Mouse (Mus musculus) stomach, embryonic 15.5 days (tissue): ENCODE data around the gene Wwox. TPM values are rescaled to one million over a fixed set of nuclear protein-coding genes. Genes with fewer than 3 reads are reported as not detected.
A peak's percentile ranks its signal among the peaks of the same experiment; 100 is the strongest.

Experiments used
- ATAC-seq: fragments of 200-750 bp; cut with Nextera tagmentation; 2 replicates; pipeline ENCODE4 v1.8.0; 2017; ENCODE audit warnings: low read depth, moderate number of reproducible peaks, moderate TSS enrichment; ENCODE audit not compliant: insufficient read depth, low FRiP score
- H3K27ac ChIP-seq: fragments of 300-500 bp; sonication (generic); 2 replicates; pipeline ENCODE4 v1.5.1; 2015; ENCODE audit warnings: mild to moderate bottlenecking, inconsistent platforms
- H3K27me3 ChIP-seq: fragments of 300-500 bp; sonication (generic); replicated peaks from 2 replicates; pipeline ENCODE4 v1.6.1; 2015; ENCODE audit warnings: inconsistent platforms
- H3K36me3 ChIP-seq: fragments of 300-500 bp; sonication (generic); 2 replicates; pipeline ENCODE4 v1.6.1; 2015; ENCODE audit warnings: inconsistent platforms
- H3K4me1 ChIP-seq: fragments of 300-500 bp; sonication (generic); 2 replicates; pipeline ENCODE4 v1.6.1; 2015; ENCODE audit warnings: inconsistent platforms
- H3K4me2 ChIP-seq: fragments of 300-500 bp; sonication (generic); 2 replicates; pipeline ENCODE4 v1.6.1; 2015; ENCODE audit warnings: mild to moderate bottlenecking, inconsistent platforms
- H3K4me3 ChIP-seq: fragments of 300-500 bp; sonication (generic); replicated peaks from 2 replicates; pipeline ENCODE4 v1.5.1; 2015; ENCODE audit warnings: inconsistent platforms
- H3K9ac ChIP-seq: fragments of 300-500 bp; sonication (generic); 2 replicates; pipeline ENCODE4 v1.6.1; 2015; ENCODE audit warnings: inconsistent platforms
- H3K9me3 ChIP-seq: fragments of 300-500 bp; sonication (generic); 2 replicates; pipeline ENCODE4 v1.6.1; 2016; ENCODE audit warnings: inconsistent platforms
- WGBS: fragments of 180-500 bp; shearing (Covaris S2); methylation state at CpG from one replicate; pipeline ENCODE4 v1.1.7; 2015; 5-methylcytosine and 5-hydroxymethylcytosine counted together
- polyA plus RNA-seq: library from polyadenylated mRNA; unstranded; fragments of >200 nt; fragmentation: Nextera tagmentation; extraction: Ambion mirVana; gene quantifications from 2 replicates; pipeline ENCODE4 v1.2.1, GENCODE M21; 2015

Wwox gene
- polyA plus RNA-seq, 1 experiment from 2014 or later, result 12.2 TPM

GRCm38 (mm10) chr8:114510226-114510625, 70.8 kb downstream of the Wwox start:
- no peaks in the 10 kb centered on the region for H3K27me3 ChIP-seq
- no peaks in the 10 kb centered on the region for H3K9me3 ChIP-seq
- no peaks in the 10 kb centered on the region for H3K36me3 ChIP-seq
- H3K27ac ChIP-seq, result no peak overlapping the region
- peaks cover 7% of the 10 kb centered on the region; the same call in 1 of the 2 replicates for H3K4me1 ChIP-seq
- no peak overlapping the region for H3K4me2 ChIP-seq
- no peak overlapping the region for H3K4me3 ChIP-seq
- ATAC-seq, result no peak
- no peak overlapping the region for H3K9ac ChIP-seq
- 41% methylated on average over 1 of the region's 1 CpGs for WGBS

GRCm38 (mm10) chr8:114512075-114512935, 72.8 kb downstream of the Wwox start:
- no peak for ATAC-seq
- Histone ChIP-seq H3K27me3 (no peaks in the 10 kb centered on the region), H3K4me3 (no peak overlapping the region), H3K9me3 (no peaks in the 10 kb centered on the region), H3K4me2 (no peak overlapping the region), H3K9ac (no peak overlapping the region), H3K27ac (no peak overlapping the region), H3K4me1 (no peaks in the 10 kb centered on the region), H3K36me3 (no peaks in the 10 kb centered on the region)
- 56% methylated on average over 26 of the region's 26 CpGs for WGBS

GRCm38 (mm10) chr8:114514692-114515091, 75.2 kb downstream of the Wwox start:
- no peak overlapping the region for H3K27ac ChIP-seq
- H3K4me3 ChIP-seq, result no peak overlapping the region
- H3K36me3 ChIP-seq, result no peaks in the 10 kb centered on the region
- no peak for ATAC-seq
- H3K9ac ChIP-seq, result no peak overlapping the region
- no peaks in the 10 kb centered on the region for H3K27me3 ChIP-seq
- 80% methylated on average over 11 of the region's 11 CpGs for WGBS
- no peak overlapping the region for H3K4me2 ChIP-seq
- H3K4me1 ChIP-seq, result no peaks in the 10 kb centered on the region
- H3K9me3 ChIP-seq, result no peaks in the 10 kb centered on the region

GRCm38 (mm10) chr8:114523061-114523460, 83.6 kb downstream of the Wwox start:
- Histone ChIP-seq H3K4me3 (no peak overlapping the region), H3K4me1 (no peaks in the 10 kb centered on the region), H3K9ac (no peak overlapping the region), H3K36me3 (no peaks in the 10 kb centered on the region), H3K27ac (no peak overlapping the region), H3K4me2 (no peak overlapping the region), H3K9me3 (no peaks in the 10 kb centered on the region), H3K27me3 (no peaks in the 10 kb centered on the region)
- 89% methylated on average over 2 of the region's 2 CpGs for WGBS
- ATAC-seq, result no peak

- no peaks in the 10 kb centered on the region for H3K36me3 ChIP-seq
- whole genome bisulfite sequencing, result 85% methylated on average over 15 of the region's 15 CpGs
- no peaks in the 10 kb centered on the region for H3K9me3 ChIP-seq
- no peak overlapping the region for H3K4me2 ChIP-seq
- H3K4me3 ChIP-seq, result no peak overlapping the region
- H3K9ac ChIP-seq, result no peak overlapping the region
- no peak for ATAC-seq
- no peak overlapping the region for H3K27ac ChIP-seq
- H3K27me3 ChIP-seq, result no peaks in the 10 kb centered on the region
- H3K4me1 ChIP-seq, result no peaks in the 10 kb centered on the region
Measured at GRCm38 (mm10) chr8:114526626-114527267, 87.3 kb downstream of the Wwox start.

- Histone ChIP-seq H3K4me1 (no peaks in the 10 kb centered on the region), H3K4me3 (no peak overlapping the region), H3K27ac (no peak overlapping the region), H3K9ac (no peak overlapping the region), H3K9me3 (no peaks in the 10 kb centered on the region), H3K4me2 (no peak overlapping the region), H3K27me3 (no peaks in the 10 kb centered on the region), H3K36me3 (no peaks in the 10 kb centered on the region)
- 56% methylated on average over 12 of the region's 12 CpGs for WGBS
- no peak for ATAC-seq
Measured at GRCm38 (mm10) chr8:114527648-114528221, 88.3 kb downstream of the Wwox start.

GRCm38 (mm10) chr8:114529581-114529980, 90.1 kb downstream of the Wwox start:
- no peaks in the 10 kb centered on the region for H3K9me3 ChIP-seq
- H3K27ac ChIP-seq, result no peak overlapping the region
- H3K9ac ChIP-seq, result no peak overlapping the region
- no peak overlapping the region for H3K4me3 ChIP-seq
- no peaks in the 10 kb centered on the region for H3K4me1 ChIP-seq
- ATAC-seq, result no peak
- no peaks in the 10 kb centered on the region for H3K27me3 ChIP-seq
- WGBS, result 84% methylated on average over 10 of the region's 10 CpGs
- no peaks in the 10 kb centered on the region for H3K36me3 ChIP-seq
- H3K4me2 ChIP-seq, result no peak overlapping the region

GRCm38 (mm10) chr8:114536201-114536600, 96.7 kb downstream of the Wwox start:
- Histone ChIP-seq H3K27ac (no peak overlapping the region), H3K27me3 (no peaks in the 10 kb centered on the region), H3K4me1 (no peaks in the 10 kb centered on the region), H3K4me3 (no peak overlapping the region), H3K9ac (no peak overlapping the region), H3K4me2 (no peak overlapping the region), H3K36me3 (no peaks in the 10 kb centered on the region), H3K9me3 (no peaks in the 10 kb centered on the region)
- whole genome bisulfite sequencing, result 43% methylated on average over 6 of the region's 6 CpGs
- ATAC-seq, result no peak

- H3K27ac ChIP-seq, result no peak overlapping the region
- 8% methylated on average over 3 of the region's 3 CpGs for WGBS
- no peak overlapping the region for H3K4me3 ChIP-seq
- H3K4me2 ChIP-seq, result no peak overlapping the region
- H3K4me1 ChIP-seq, result no peaks in the 10 kb centered on the region
- ATAC-seq, result no peak
- H3K9me3 ChIP-seq, result no peaks in the 10 kb centered on the region
- H3K36me3 ChIP-seq, result no peaks in the 10 kb centered on the region
- H3K9ac ChIP-seq, result no peak overlapping the region
- H3K27me3 ChIP-seq, result no peaks in the 10 kb centered on the region
Measured at GRCm38 (mm10) chr8:114541132-114541531, 101.7 kb downstream of the Wwox start.

GRCm38 (mm10) chr8:114548360-114548759, 108.9 kb downstream of the Wwox start:
- H3K4me2 ChIP-seq, result no peak overlapping the region
- H3K9ac ChIP-seq, result no peak overlapping the region
- no peaks in the 10 kb centered on the region for H3K9me3 ChIP-seq
- peak; percentile 43; the same call in 1 of the 2 replicates for ATAC-seq
- no peaks in the 10 kb centered on the region for H3K27me3 ChIP-seq
- peak overlapping the region; percentile 69 for H3K27ac ChIP-seq
- no peaks in the 10 kb centered on the region for H3K36me3 ChIP-seq
- WGBS, result 42% methylated on average over 8 of the region's 8 CpGs
- H3K4me1 ChIP-seq, result peaks cover 4% of the 10 kb centered on the region; the same call in 1 of the 2 replicates
- no peak overlapping the region for H3K4me3 ChIP-seq

- 41% methylated on average over 6 of the region's 6 CpGs for WGBS
- no peak for ATAC-seq
- no peaks in the 10 kb centered on the region for H3K9me3 ChIP-seq
- H3K4me3 ChIP-seq, result no peak overlapping the region
- no peak overlapping the region for H3K4me2 ChIP-seq
- no peaks in the 10 kb centered on the region for H3K36me3 ChIP-seq
- H3K27me3 ChIP-seq, result no peaks in the 10 kb centered on the region
- H3K4me1 ChIP-seq, result peaks cover 4% of the 10 kb centered on the region; the same call in 1 of the 2 replicates
- peak overlapping the region; percentile 35; the same call in 1 of the 2 replicates for H3K27ac ChIP-seq
- no peak overlapping the region for H3K9ac ChIP-seq
Measured at GRCm38 (mm10) chr8:114548837-114549236, 109.4 kb downstream of the Wwox start.

GRCm38 (mm10) chr8:114550029-114550428, 110.6 kb downstream of the Wwox start:
- Histone ChIP-seq H3K4me2 (no peak overlapping the region), H3K9ac (no peak overlapping the region), H3K9me3 (no peaks in the 10 kb centered on the region), H3K4me1 (peaks cover 4% of the 10 kb centered on the region; the same call in 1 of the 2 replicates), H3K4me3 (no peak overlapping the region), H3K27me3 (no peaks in the 10 kb centered on the region), H3K27ac (no peak overlapping the region), H3K36me3 (no peaks in the 10 kb centered on the region)
- 75% methylated on average over 7 of the region's 7 CpGs for WGBS
- no peak for ATAC-seq
